Mouse (Mus musculus) layer of hippocampus, adult 6 months (tissue): ENCODE results near the gene Irf8. TPM values are rescaled to one million over a fixed set of nuclear protein-coding genes. Genes with fewer than 3 reads are reported as not detected.

Experiments
- long read RNA-seq, 2 experiments: library from polyadenylated mRNA; unstranded; transcript quantifications; one replicate each; pipeline ENCODE4 v2.0.0; 2019 to 2020
- polyA plus RNA-seq: library from polyadenylated mRNA; unstranded; fragments of <200 nt; fragmentation: Nextera tagmentation; gene quantifications from 2 replicates; pipeline ENCODE4 v1.2.3, GENCODE M21; 2021

Gene Irf8
- polyA plus RNA-seq = 4.2 and 5.1 TPM in 2 replicates
- long read RNA-seq, experiment 1, transcript Irf8-201 (9 exons, 2,847 nt) = major isoform, 7 of 9 reads
- long read RNA-seq, experiment 1, partial matches to known transcripts = 2 of 9 reads
- long read RNA-seq, experiment 1, other reads (novel, unspliced or antisense) = 0 of 9 reads
- long read RNA-seq, experiment 2, transcript Irf8-201 (9 exons, 2,847 nt) = major isoform, 18 of 20 reads
- long read RNA-seq, experiment 2, partial matches to known transcripts = 2 of 20 reads
- long read RNA-seq, experiment 2, other reads (novel, unspliced or antisense) = 0 of 20 reads

DNA sequence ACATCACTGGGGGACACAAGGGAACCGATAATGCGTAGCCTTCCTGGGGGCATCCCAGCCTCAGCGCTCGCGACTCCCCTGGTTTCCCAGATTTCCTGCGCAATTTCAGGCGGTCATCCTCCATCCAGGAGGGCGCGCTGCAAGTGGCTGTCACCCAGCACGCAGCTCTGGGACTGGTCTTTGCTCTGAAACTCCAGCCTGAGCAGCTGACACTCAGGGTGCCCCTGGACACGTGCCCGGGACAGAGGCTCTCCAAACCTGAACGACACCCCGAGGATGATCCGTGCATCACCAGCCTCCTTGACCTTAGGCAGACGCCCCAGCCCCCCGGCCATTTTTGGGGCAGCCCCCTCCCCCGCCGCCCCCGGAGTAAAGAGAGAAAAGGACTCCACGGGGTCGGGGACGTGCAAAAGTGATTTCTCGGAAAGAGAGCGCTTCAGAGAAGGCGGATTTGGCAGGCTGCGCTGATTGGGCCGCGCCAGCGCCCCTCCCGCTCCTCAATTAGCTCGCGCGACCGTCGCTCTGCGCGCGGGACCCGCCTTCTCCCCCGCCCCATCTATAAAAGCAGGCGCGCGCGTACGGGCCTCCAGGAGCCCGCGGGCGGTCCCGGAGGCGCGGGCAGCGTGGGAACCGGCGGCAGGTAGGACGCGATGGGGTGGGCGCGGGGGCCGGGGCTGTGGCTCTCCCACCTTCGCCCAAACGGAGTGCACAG lies at the start of gene Irf8:
Irf8 (plus strand) TSS at position 589 of the 712 bp plus-strand sequence.

Other genes with a start within 250 kb of the Irf8 start
- gene Gins2, start 147.1 kb upstream of the Irf8 start, polyA plus RNA-seq = 3.9 and 5.7 TPM in 2 replicates
- 8.2 and 10.1 TPM in 2 replicates for gene 1190005I06Rik, start 88.7 kb upstream of the Irf8 start, polyA plus RNA-seq
- gene Gm27021, start 68.3 kb upstream of the Irf8 start, polyA plus RNA-seq = 1.3 and 1.9 TPM in 2 replicates
- gene Cox4i1, start 68.1 kb upstream of the Irf8 start, polyA plus RNA-seq = 5,007 and 5,224 TPM in 2 replicates
- gene Emc8, start 67.8 kb upstream of the Irf8 start, polyA plus RNA-seq = 98.3 and 119 TPM in 2 replicates